Mouse (Mus musculus) liver, embryonic 12.5 days (tissue): ENCODE data around the gene Syn3. TPM values are rescaled to one million over a fixed set of nuclear protein-coding genes. Genes with fewer than 3 reads are reported as not detected.
A peak's percentile ranks its signal among the peaks of the same experiment; 100 is the strongest.
"Not testable (repeated sequence)": the region's sequence is repeated elsewhere in the genome, so short reads cannot be mapped to it uniquely, and the experiment has no call there.

Experiments
- ATAC-seq: fragments of 200-750 bp; cut with Nextera tagmentation; 2 replicates; pipeline ENCODE4 v1.8.0; 2017; ENCODE audit warnings: moderate number of reproducible peaks, mild to moderate bottlenecking, moderate library complexity
- H3K27ac ChIP-seq: fragments of 300-500 bp; sonication (generic); 2 replicates; pipeline ENCODE4 v1.5.1; 2016; ENCODE audit warnings: mild to moderate bottlenecking
- H3K27me3 ChIP-seq: fragments of 300-500 bp; sonication (generic); replicated peaks from 2 replicates; pipeline ENCODE4 v1.6.1; 2016; ENCODE audit warnings: mild to moderate bottlenecking, moderate library complexity
- H3K36me3 ChIP-seq: fragments of 300-500 bp; sonication (generic); 2 replicates; pipeline ENCODE4 v1.6.1; 2016; ENCODE audit warnings: mild to moderate bottlenecking, moderate library complexity
- H3K4me1 ChIP-seq: fragments of 300-500 bp; sonication (generic); 2 replicates; pipeline ENCODE4 v1.6.1; 2016
- H3K4me2 ChIP-seq: fragments of 300-500 bp; sonication (generic); 2 replicates; pipeline ENCODE4 v1.6.1; 2016; ENCODE audit warnings: mild to moderate bottlenecking, moderate library complexity
- H3K4me3 ChIP-seq: fragments of 300-500 bp; sonication (generic); 2 replicates; pipeline ENCODE4 v1.5.1; 2016; ENCODE audit warnings: mild to moderate bottlenecking, moderate library complexity
- H3K9ac ChIP-seq: fragments of 300-500 bp; sonication (generic); 2 replicates; pipeline ENCODE4 v1.6.1; 2016; ENCODE audit warnings: mild to moderate bottlenecking, moderate library complexity
- H3K9me3 ChIP-seq: fragments of 300-500 bp; sonication (generic); replicated peaks from 2 replicates; pipeline ENCODE4 v1.6.1; 2016; ENCODE audit warnings: mild to moderate bottlenecking, moderate library complexity
- WGBS: fragments of 180-500 bp; shearing (Covaris S2); methylation state at CpG from one replicate; pipeline ENCODE4 v1.1.7; 2016; ENCODE audit not compliant: insufficient replicate concordance; 5-methylcytosine and 5-hydroxymethylcytosine counted together
- polyA plus RNA-seq: library from polyadenylated mRNA; unstranded; fragments of >200 nt; fragmentation: Nextera tagmentation; extraction: Ambion mirVana; gene quantifications from 2 replicates; pipeline ENCODE4 v1.2.1, GENCODE M21; 2016

The Syn3 gene
- 0.42 and 0.57 TPM in 2 replicates for polyA plus RNA-seq

- Histone ChIP-seq H3K36me3 (no peaks in the 10 kb centered on the region), H3K9me3 (no peaks in the 10 kb centered on the region), H3K27ac (no peak within 1 kb of the TSS), H3K4me2 (peak within 1 kb of the TSS; percentile 72), H3K4me3 (peak within 1 kb of the TSS; percentile 49), H3K4me1 (peaks cover 9% of the 10 kb centered on the region), H3K9ac (peak within 1 kb of the TSS; percentile 39), H3K27me3 (peaks cover 13% of the 10 kb centered on the region; the same call in 1 of the 2 replicates)
- peak; percentile 93 for ATAC-seq
- WGBS, result 0% methylated on average over 21 of the region's 21 CpGs
Observed at GRCm38 (mm10) chr10:86498673-86499391, at the start of gene Syn3. Syn3 (minus strand) TSS chr10:86498896.

- not testable (repeated sequence) for H3K36me3 ChIP-seq
Observed at GRCm38 (mm10) chr10:86526357-86526874, 27.7 kb upstream of the Syn3 start.

GRCm38 (mm10) chr10:86513801-86514200, 15.1 kb upstream of the Syn3 start:
- H3K36me3 ChIP-seq, result no peaks in the 10 kb centered on the region

More at GRCm38 (mm10) chr10:86526357-86526874, 27.7 kb upstream of the Syn3 start:
- H3K9ac ChIP-seq, H3K4me1 ChIP-seq, H3K4me3 ChIP-seq, H3K9me3 ChIP-seq, H3K4me2 ChIP-seq, ATAC-seq, H3K27ac ChIP-seq, H3K27me3 ChIP-seq: not testable (repeated sequence)
- WGBS, result 77% methylated on average over 3 of the region's 5 CpGs

DNA sequence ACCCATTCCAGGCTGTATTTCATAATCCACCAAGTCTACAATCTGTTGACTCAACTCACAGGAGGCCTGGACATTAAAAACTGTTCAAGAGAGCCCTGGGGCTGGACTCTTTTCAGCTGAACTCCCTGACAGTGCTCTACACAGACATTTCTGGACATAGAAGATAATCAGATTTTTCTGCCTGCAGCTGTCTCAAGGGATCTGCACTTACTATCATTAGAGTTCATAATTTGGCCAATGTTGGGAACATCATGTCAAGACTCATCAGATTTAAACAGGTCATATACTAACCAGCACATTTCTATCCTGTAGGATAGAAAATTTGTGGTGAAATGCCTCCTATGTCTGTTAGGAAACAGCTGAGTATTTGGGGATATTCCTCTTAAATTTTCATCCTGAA, 12.2 kb upstream of the Syn3 start:
- Histone ChIP-seq H3K4me3 (no peak overlapping the region), H3K36me3 (no peaks in the 10 kb centered on the region), H3K9ac (no peak overlapping the region), H3K4me2 (no peak overlapping the region), H3K4me1 (no peaks in the 10 kb centered on the region), H3K27me3 (no peaks in the 10 kb centered on the region), H3K9me3 (no peaks in the 10 kb centered on the region), H3K27ac (no peak overlapping the region)
- ATAC-seq, result no peak

More at GRCm38 (mm10) chr10:86513801-86514200, 15.1 kb upstream of the Syn3 start:
- Histone ChIP-seq H3K9ac (no peak overlapping the region), H3K4me1 (no peaks in the 10 kb centered on the region), H3K4me3 (no peak overlapping the region), H3K27ac (no peak overlapping the region), H3K4me2 (no peak overlapping the region), H3K9me3 (no peaks in the 10 kb centered on the region), H3K27me3 (no peaks in the 10 kb centered on the region)
- no peak for ATAC-seq
- 59% methylated on average over 4 of the region's 4 CpGs for WGBS

- Histone ChIP-seq H3K36me3 (no peaks in the 10 kb centered on the region), H3K27ac (no peak overlapping the region), H3K4me3 (no peak overlapping the region), H3K9ac (no peak overlapping the region), H3K4me2 (no peak overlapping the region), H3K9me3 (no peaks in the 10 kb centered on the region), H3K27me3 (peaks cover 13% of the 10 kb centered on the region; the same call in 1 of the 2 replicates), H3K4me1 (peaks cover 9% of the 10 kb centered on the region)
- no peak for ATAC-seq
- WGBS, result 62% methylated on average over 2 of the region's 2 CpGs
Observed at GRCm38 (mm10) chr10:86502063-86502462, 3.4 kb upstream of the Syn3 start.

GRCm38 (mm10) chr10:86498051-86498672, 534 bp downstream of the Syn3 start:
- Histone ChIP-seq H3K9me3 (no peaks in the 10 kb centered on the region), H3K36me3 (no peaks in the 10 kb centered on the region), H3K9ac (peak overlapping the region; percentile 39), H3K4me3 (peak overlapping the region; percentile 49), H3K27me3 (peaks cover 13% of the 10 kb centered on the region; the same call in 1 of the 2 replicates), H3K4me2 (peak overlapping the region; percentile 72), H3K27ac (no peak overlapping the region), H3K4me1 (peaks cover 9% of the 10 kb centered on the region)
- 11% methylated on average over 12 of the region's 12 CpGs for WGBS
- peak; percentile 65 for ATAC-seq

DNA sequence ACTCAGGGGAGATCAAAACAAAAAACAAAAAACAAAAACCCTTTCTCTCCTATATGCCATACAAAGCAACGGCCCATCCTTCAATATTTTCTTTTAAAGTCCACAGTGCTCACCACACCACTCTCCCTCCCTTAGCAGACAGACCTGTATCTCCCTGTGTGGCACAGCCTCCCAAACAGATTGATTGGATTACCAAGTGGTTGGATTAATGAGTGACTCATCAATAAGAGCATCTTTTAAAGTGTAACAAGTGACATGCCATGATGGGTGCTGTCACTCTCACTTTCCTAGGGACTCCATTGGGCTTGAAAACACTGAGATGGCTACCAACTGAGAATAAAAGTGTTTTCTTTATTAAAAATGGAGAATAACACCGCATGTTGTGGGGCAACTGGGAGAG, 2.8 kb downstream of the Syn3 start:
- WGBS, result 55% methylated on average over 2 of the region's 2 CpGs
- no peak overlapping the region for H3K27ac ChIP-seq
- no peaks in the 10 kb centered on the region for H3K9me3 ChIP-seq
- peaks cover 13% of the 10 kb centered on the region; the same call in 1 of the 2 replicates for H3K27me3 ChIP-seq
- no peak overlapping the region for H3K4me2 ChIP-seq
- H3K9ac ChIP-seq, result no peak overlapping the region
- no peaks in the 10 kb centered on the region for H3K36me3 ChIP-seq
- ATAC-seq, result no peak
- H3K4me3 ChIP-seq, result no peak overlapping the region
- H3K4me1 ChIP-seq, result peaks cover 9% of the 10 kb centered on the region

DNA sequence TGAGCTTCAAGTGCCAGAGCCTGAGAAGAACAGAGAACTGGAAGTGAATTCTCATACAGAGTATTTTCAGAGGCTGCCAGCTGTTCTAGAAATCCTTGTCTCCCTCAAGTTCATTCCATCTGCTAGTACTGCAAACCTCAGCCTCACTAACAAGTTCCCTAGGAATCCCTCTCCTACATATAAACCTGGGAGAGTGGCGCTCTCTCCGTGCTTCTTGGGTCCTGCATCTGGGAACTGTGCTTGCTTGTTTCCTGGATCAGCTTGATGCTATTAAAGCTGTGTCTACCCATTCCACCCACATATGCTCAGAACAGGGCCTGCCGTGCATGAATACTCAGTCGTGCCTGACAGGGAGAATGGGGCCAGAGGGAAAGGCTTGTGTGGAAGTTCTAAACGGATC, 5.6 kb downstream of the Syn3 start:
- Histone ChIP-seq H3K9me3 (no peaks in the 10 kb centered on the region), H3K4me2 (no peak overlapping the region), H3K27me3 (peaks cover 3% of the 10 kb centered on the region; the same call in 1 of the 2 replicates), H3K9ac (no peak overlapping the region), H3K36me3 (no peaks in the 10 kb centered on the region), H3K4me3 (no peak overlapping the region), H3K4me1 (peaks cover 4% of the 10 kb centered on the region), H3K27ac (no peak overlapping the region)
- ATAC-seq, result no peak
- 67% methylated on average over 5 of the region's 5 CpGs for WGBS

- 36% methylated on average over 2 of the region's 2 CpGs for WGBS
- Histone ChIP-seq H3K27ac (no peak overlapping the region), H3K4me1 (no peaks in the 10 kb centered on the region), H3K4me2 (no peak overlapping the region), H3K9me3 (no peaks in the 10 kb centered on the region), H3K36me3 (no peaks in the 10 kb centered on the region), H3K9ac (no peak overlapping the region), H3K4me3 (no peak overlapping the region), H3K27me3 (no peaks in the 10 kb centered on the region; the same call in 1 of the 2 replicates)
- no peak for ATAC-seq
Observed at GRCm38 (mm10) chr10:86492089-86492907, 6.4 kb downstream of the Syn3 start.

DNA sequence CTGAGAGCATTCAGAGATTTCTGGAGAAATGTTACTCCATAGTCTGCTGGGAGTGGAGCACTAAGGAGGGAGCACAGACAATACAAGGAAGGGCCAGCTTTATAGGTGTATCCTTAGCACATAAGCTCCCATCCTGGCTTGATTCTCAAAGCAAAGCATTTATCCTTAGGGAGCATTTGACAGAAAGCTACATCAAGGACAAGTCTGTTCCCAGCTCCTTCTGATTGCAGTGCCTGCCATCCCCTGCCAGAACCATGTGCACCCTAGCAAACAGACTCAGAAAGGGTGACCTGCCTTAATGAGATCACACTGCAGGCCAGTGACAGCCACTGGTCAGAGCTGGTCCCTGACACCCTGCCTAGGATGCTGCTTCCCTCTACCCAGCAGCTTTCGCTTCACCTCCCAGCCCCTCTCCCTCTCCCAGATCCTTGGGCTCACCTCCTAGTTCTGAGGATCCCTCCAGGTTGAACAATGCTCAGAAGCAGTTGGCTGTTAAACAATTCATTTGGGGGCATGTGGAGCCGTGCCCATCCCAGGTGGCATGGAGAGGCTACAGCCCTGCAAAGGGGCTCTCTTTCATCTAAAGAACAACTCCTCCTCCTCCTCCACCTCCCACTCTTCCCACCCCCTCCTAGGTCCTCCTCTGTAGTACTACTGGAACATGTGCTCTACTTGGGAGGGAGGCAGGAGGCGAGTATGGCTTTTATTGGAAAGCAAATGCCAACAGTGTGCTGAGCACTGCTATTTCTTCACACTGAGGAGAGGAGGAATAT, 7.2 kb downstream of the Syn3 start:
- H3K4me3 ChIP-seq, result no peak overlapping the region
- no peaks in the 10 kb centered on the region for H3K4me1 ChIP-seq
- H3K9me3 ChIP-seq, result no peaks in the 10 kb centered on the region
- H3K9ac ChIP-seq, result no peak overlapping the region
- no peaks in the 10 kb centered on the region; the same call in 1 of the 2 replicates for H3K27me3 ChIP-seq
- 41% methylated on average over 3 of the region's 3 CpGs for WGBS
- no peak overlapping the region for H3K27ac ChIP-seq
- no peaks in the 10 kb centered on the region for H3K36me3 ChIP-seq
- H3K4me2 ChIP-seq, result no peak overlapping the region
- no peak for ATAC-seq

GRCm38 (mm10) chr10:86488544-86488943, 10.2 kb downstream of the Syn3 start:
- Histone ChIP-seq H3K27ac (no peak overlapping the region), H3K9me3 (no peaks in the 10 kb centered on the region), H3K4me1 (no peaks in the 10 kb centered on the region), H3K9ac (no peak overlapping the region), H3K4me3 (no peak overlapping the region), H3K4me2 (no peak overlapping the region), H3K36me3 (no peaks in the 10 kb centered on the region), H3K27me3 (no peaks in the 10 kb centered on the region; the same call in 1 of the 2 replicates)
- 47% methylated on average over 5 of the region's 5 CpGs for WGBS
- ATAC-seq, result no peak
